ENCODE assay signal across 8 mouse cellular contexts in the genomic region with DNA sequence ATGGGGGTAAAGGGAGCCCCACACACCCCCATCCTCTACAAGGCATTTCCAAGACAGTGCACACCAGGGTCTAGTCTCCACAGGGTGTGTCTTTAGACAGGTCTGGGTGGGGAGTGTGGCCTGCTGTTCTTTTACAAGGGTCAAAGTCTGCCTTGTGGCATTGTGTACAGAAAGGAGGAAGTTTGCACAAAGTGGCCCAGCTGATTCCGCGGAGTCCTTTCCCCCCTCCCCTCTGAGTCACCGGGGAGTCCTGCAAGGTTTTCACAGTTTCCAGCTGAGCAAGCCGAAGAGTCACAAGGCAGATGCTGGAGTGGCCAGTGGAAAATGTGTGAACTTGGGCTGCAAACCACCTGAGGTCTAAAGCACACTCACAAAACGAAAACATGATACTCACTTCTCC.
DNase-seq lines count a peak whose midpoint lies in the region; ATAC-seq lines count a peak whose summit lies in the region.

No protein-coding gene starts in this region.

- WGBS in kidney, embryonic 16.5 days: 26% methylated on average over 5 of the region's 5 CpGs
- 61% methylated on average over 5 of the region's 5 CpGs for WGBS in hindbrain, embryonic 11.5 days

- peak; percentile 87 for ATAC-seq in kidney, embryonic 16.5 days (ENCODE audit: low FRiP score, low TSS enrichment)
- ATAC-seq in hindbrain, embryonic 11.5 days (ENCODE audit: low FRiP score): no peak

- H3K36me3 ChIP-seq in kidney, embryonic 16.5 days (ENCODE audit: insufficient read depth, low read length): no peaks in the 10 kb centered on the region
- H3K36me3 ChIP-seq in hindbrain, embryonic 11.5 days (ENCODE audit: control insufficient read depth, insufficient read depth, low read length): no peaks in the 10 kb centered on the region

- no peak overlapping the region for H3K27ac ChIP-seq in kidney, embryonic 16.5 days (ENCODE audit: low read length)
- H3K27ac ChIP-seq in hindbrain, embryonic 11.5 days (ENCODE audit: low read depth, low read length): no peak overlapping the region

- H3K9me3 ChIP-seq in kidney, embryonic 16.5 days (ENCODE audit: low read length): no peaks in the 10 kb centered on the region
- no peaks in the 10 kb centered on the region for H3K9me3 ChIP-seq in hindbrain, embryonic 11.5 days (ENCODE audit: control insufficient read depth, low read length)

- no peaks in the 10 kb centered on the region for H3K27me3 ChIP-seq in kidney, embryonic 16.5 days (ENCODE audit: insufficient read depth, low read length)
- no peaks in the 10 kb centered on the region for H3K27me3 ChIP-seq in hindbrain, embryonic 11.5 days (ENCODE audit: control insufficient read depth, insufficient read depth, low read length)

- H3K4me2 ChIP-seq in kidney, embryonic 16.5 days (replicated peaks; ENCODE audit: low read depth, low read length): no peak overlapping the region
- no peak overlapping the region for H3K4me2 ChIP-seq in hindbrain, embryonic 11.5 days (replicated peaks; ENCODE audit: low read depth, low read length)

- peaks cover 10% of the 10 kb centered on the region for H3K4me1 ChIP-seq in kidney, embryonic 16.5 days (ENCODE audit: insufficient read depth, low read length)
- no peaks in the 10 kb centered on the region for H3K4me1 ChIP-seq in hindbrain, embryonic 11.5 days (replicated peaks; ENCODE audit: control insufficient read depth, insufficient read depth, low read length)

- H3K4me3 ChIP-seq in kidney, embryonic 16.5 days (ENCODE audit: low read length): no peak overlapping the region
- H3K4me3 ChIP-seq in hindbrain, embryonic 11.5 days (ENCODE audit: low read depth, low read length): no peak overlapping the region

- H3K9ac ChIP-seq in kidney, embryonic 16.5 days (replicated peaks; ENCODE audit: low read length): no peak overlapping the region
- H3K9ac ChIP-seq in hindbrain, embryonic 11.5 days (ENCODE audit: low read depth, low read length): no peak overlapping the region

- DNase-seq in Muller cell, postnatal 12 days (ENCODE audit: inconsistent ontology term): peak; percentile 24
- peak; percentile 34 to 69 for DNase-seq in heart, adult 18-20 months
- DNase-seq in lung, postnatal 4 days: peak; percentile 50 to 61
- DNase-seq in hindbrain, embryonic 11.5 days (ENCODE audit: low spot score): no peak
- DNase-seq in thymus, postnatal 25 days: no peak
- no peak for DNase-seq in thymus, postnatal 10 days (ENCODE audit: low spot score in 2 of 2)
- DNase-seq in cerebellum, adult 9-10 months: no peak

Comparison
In these comparisons a context has a peak if more than half of its experiments do, and no peak if none do; other contexts are left out.
1. DNase-seq: peak in Muller cell, postnatal 12 days (single experiment), heart, adult 18-20 months (2 of 2) and lung, postnatal 4 days (2 of 2); none in hindbrain, embryonic 11.5 days (single experiment), thymus, postnatal 25 days (single experiment), thymus, postnatal 10 days (0 of 2) and cerebellum, adult 9-10 months (single experiment).